Mouse (Mus musculus) neural tube, embryonic 12.5 days (tissue): Measurements from ENCODE around the gene Srbd1. TPM values are rescaled to one million over a fixed set of nuclear protein-coding genes. Genes with fewer than 3 reads are reported as not detected.

Experiments used
- ATAC-seq: fragments of 200-750 bp; cut with Nextera tagmentation; 2 replicates; pipeline ENCODE4 v1.8.0; 2017; ENCODE audit warnings: low read depth, mild to moderate bottlenecking, moderate TSS enrichment, moderate library complexity; ENCODE audit not compliant: low FRiP score
- H3K27ac ChIP-seq: fragments of 300-500 bp; sonication (generic); 2 replicates; pipeline ENCODE4 v1.5.1; 2016
- H3K27me3 ChIP-seq: fragments of 300-500 bp; sonication (generic); replicated peaks from 2 replicates; pipeline ENCODE4 v1.6.1; 2016; ENCODE audit warnings: mild to moderate bottlenecking
- H3K36me3 ChIP-seq: fragments of 300-500 bp; sonication (generic); 2 replicates; pipeline ENCODE4 v1.6.1; 2016; ENCODE audit warnings: mild to moderate bottlenecking
- H3K4me1 ChIP-seq: fragments of 300-500 bp; sonication (generic); 2 replicates; pipeline ENCODE4 v1.6.1; 2016
- H3K4me2 ChIP-seq: fragments of 300-500 bp; sonication (generic); replicated peaks from 2 replicates; pipeline ENCODE4 v1.6.1; 2016; ENCODE audit warnings: mild to moderate bottlenecking
- H3K4me3 ChIP-seq: fragments of 300-500 bp; sonication (generic); 2 replicates; pipeline ENCODE4 v1.5.1; 2016
- H3K9ac ChIP-seq: fragments of 300-500 bp; sonication (generic); 2 replicates; pipeline ENCODE4 v1.6.1; 2016; ENCODE audit warnings: mild to moderate bottlenecking
- H3K9me3 ChIP-seq: fragments of 300-500 bp; sonication (generic); 2 replicates; pipeline ENCODE4 v1.6.1; 2016; ENCODE audit warnings: mild to moderate bottlenecking
- whole genome bisulfite sequencing: fragments of 180-500 bp; shearing (Covaris S2); methylation state at CpG from one replicate; pipeline ENCODE4 v1.1.7; 2016; 5-methylcytosine and 5-hydroxymethylcytosine counted together
- polyA plus RNA-seq: library from polyadenylated mRNA; unstranded; fragments of >200 nt; fragmentation: Nextera tagmentation; extraction: Ambion mirVana; gene quantifications from 2 replicates; pipeline ENCODE4 v1.2.1, GENCODE M21; 2016

Gene Srbd1
- polyA plus RNA-seq, 1 experiment from 2014 or later = 18.3 TPM

GRCm38 (mm10) chr17:86024589-86024988 is 120.4 kb downstream of the Srbd1 start:
- Histone ChIP-seq H3K4me3 (no peak overlapping the region), H3K4me2 (no peak overlapping the region), H3K27me3 (no peaks in the 10 kb centered on the region), H3K9me3 (peaks cover 5% of the 10 kb centered on the region; the same call in 1 of the 2 replicates), H3K4me1 (no peaks in the 10 kb centered on the region), H3K27ac (no peak overlapping the region), H3K36me3 (no peaks in the 10 kb centered on the region), H3K9ac (no peak overlapping the region)
- no peak for ATAC-seq
- 86% methylated on average over 3 of the region's 3 CpGs for WGBS

GRCm38 (mm10) chr17:86022366-86022765 is 122.6 kb downstream of the Srbd1 start:
- no peak for ATAC-seq
- 55% methylated on average over 4 of the region's 4 CpGs for WGBS
- Histone ChIP-seq H3K4me1 (no peaks in the 10 kb centered on the region), H3K4me2 (no peak overlapping the region), H3K27me3 (no peaks in the 10 kb centered on the region), H3K4me3 (no peak overlapping the region), H3K9ac (no peak overlapping the region), H3K9me3 (peaks cover 18% of the 10 kb centered on the region; the same call in 1 of the 2 replicates), H3K27ac (no peak overlapping the region), H3K36me3 (no peaks in the 10 kb centered on the region)

- peaks cover 18% of the 10 kb centered on the region; the same call in 1 of the 2 replicates for H3K9me3 ChIP-seq
- H3K36me3 ChIP-seq = no peaks in the 10 kb centered on the region
- 93% methylated on average over 1 of the region's 1 CpGs for WGBS
- H3K4me3 ChIP-seq = no peak overlapping the region
- no peak overlapping the region for H3K9ac ChIP-seq
- H3K4me1 ChIP-seq = no peaks in the 10 kb centered on the region
- no peak overlapping the region for H3K4me2 ChIP-seq
- H3K27me3 ChIP-seq = no peaks in the 10 kb centered on the region
- no peak overlapping the region for H3K27ac ChIP-seq
- ATAC-seq = no peak
Measured at GRCm38 (mm10) chr17:86021815-86022214, 123.2 kb downstream of the Srbd1 start.

GRCm38 (mm10) chr17:86021231-86021630 is 123.7 kb downstream of the Srbd1 start:
- Histone ChIP-seq H3K4me1 (no peaks in the 10 kb centered on the region), H3K27me3 (no peaks in the 10 kb centered on the region), H3K4me2 (no peak overlapping the region), H3K9ac (no peak overlapping the region), H3K9me3 (peaks cover 18% of the 10 kb centered on the region; the same call in 1 of the 2 replicates), H3K27ac (no peak overlapping the region), H3K36me3 (no peaks in the 10 kb centered on the region), H3K4me3 (no peak overlapping the region)
- no peak for ATAC-seq
- 91% methylated on average over 5 of the region's 5 CpGs for WGBS

- WGBS = 95% methylated on average over 1 of the region's 1 CpGs
- no peaks in the 10 kb centered on the region for H3K36me3 ChIP-seq
- ATAC-seq = no peak
- H3K27me3 ChIP-seq = no peaks in the 10 kb centered on the region
- no peak overlapping the region for H3K4me2 ChIP-seq
- no peaks in the 10 kb centered on the region for H3K4me1 ChIP-seq
- H3K27ac ChIP-seq = no peak overlapping the region
- peaks cover 18% of the 10 kb centered on the region; the same call in 1 of the 2 replicates for H3K9me3 ChIP-seq
- H3K9ac ChIP-seq = no peak overlapping the region
- no peak overlapping the region for H3K4me3 ChIP-seq
Measured at GRCm38 (mm10) chr17:86019793-86020192, 125.2 kb downstream of the Srbd1 start.

- H3K27ac ChIP-seq = no peak overlapping the region
- no peak overlapping the region for H3K4me3 ChIP-seq
- H3K9ac ChIP-seq = no peak overlapping the region
- no peaks in the 10 kb centered on the region for H3K36me3 ChIP-seq
- no peak overlapping the region for H3K4me2 ChIP-seq
- ATAC-seq = no peak
- WGBS = 82% methylated on average over 4 of the region's 4 CpGs
- H3K4me1 ChIP-seq = no peaks in the 10 kb centered on the region
- H3K9me3 ChIP-seq = peaks cover 9% of the 10 kb centered on the region; the same call in 1 of the 2 replicates
- H3K27me3 ChIP-seq = no peaks in the 10 kb centered on the region
Measured at GRCm38 (mm10) chr17:86014246-86014645, 130.7 kb downstream of the Srbd1 start.

GRCm38 (mm10) chr17:86012576-86012975 is 132.4 kb downstream of the Srbd1 start:
- H3K9me3 ChIP-seq = no peaks in the 10 kb centered on the region
- WGBS = 87% methylated on average over 1 of the region's 1 CpGs
- no peak for ATAC-seq

GRCm38 (mm10) chr17:86011849-86012248 is 133.1 kb downstream of the Srbd1 start:
- Histone ChIP-seq H3K4me2 (no peak overlapping the region), H3K9ac (no peak overlapping the region), H3K4me1 (no peaks in the 10 kb centered on the region), H3K27me3 (no peaks in the 10 kb centered on the region), H3K9me3 (no peaks in the 10 kb centered on the region), H3K4me3 (no peak overlapping the region), H3K36me3 (no peaks in the 10 kb centered on the region), H3K27ac (no peak overlapping the region)
- 96% methylated on average over 3 of the region's 3 CpGs for WGBS
- no peak for ATAC-seq

More at GRCm38 (mm10) chr17:86012576-86012975, 132.4 kb downstream of the Srbd1 start:
- Histone ChIP-seq H3K9ac (no peak overlapping the region), H3K36me3 (no peaks in the 10 kb centered on the region), H3K4me1 (no peaks in the 10 kb centered on the region), H3K4me2 (no peak overlapping the region), H3K4me3 (no peak overlapping the region), H3K27me3 (no peaks in the 10 kb centered on the region), H3K27ac (no peak overlapping the region)

GRCm38 (mm10) chr17:86008401-86008800 is 136.6 kb downstream of the Srbd1 start:
- Histone ChIP-seq H3K27ac (no peak overlapping the region), H3K36me3 (no peaks in the 10 kb centered on the region), H3K4me2 (no peak overlapping the region), H3K9ac (no peak overlapping the region), H3K9me3 (no peaks in the 10 kb centered on the region), H3K27me3 (no peaks in the 10 kb centered on the region), H3K4me1 (no peaks in the 10 kb centered on the region), H3K4me3 (no peak overlapping the region)
- no peak for ATAC-seq
- WGBS = 72% methylated on average over 10 of the region's 10 CpGs

GRCm38 (mm10) chr17:86002113-86002512 is 142.9 kb downstream of the Srbd1 start:
- no peak for ATAC-seq
- WGBS = 94% methylated on average over 6 of the region's 6 CpGs
- H3K27me3 ChIP-seq = no peaks in the 10 kb centered on the region
- no peaks in the 10 kb centered on the region for H3K4me1 ChIP-seq
- no peaks in the 10 kb centered on the region for H3K9me3 ChIP-seq
- H3K27ac ChIP-seq = no peak overlapping the region
- peaks cover 4% of the 10 kb centered on the region; the same call in 1 of the 2 replicates for H3K36me3 ChIP-seq
- no peak overlapping the region for H3K9ac ChIP-seq
- no peak overlapping the region for H3K4me2 ChIP-seq
- no peak overlapping the region for H3K4me3 ChIP-seq

- no peaks in the 10 kb centered on the region for H3K4me1 ChIP-seq
- no peaks in the 10 kb centered on the region for H3K27me3 ChIP-seq
- peaks cover 4% of the 10 kb centered on the region; the same call in 1 of the 2 replicates for H3K36me3 ChIP-seq
- H3K4me2 ChIP-seq = no peak overlapping the region
- no peak overlapping the region for H3K27ac ChIP-seq
- no peak overlapping the region for H3K4me3 ChIP-seq
- no peak for ATAC-seq
- no peak overlapping the region for H3K9ac ChIP-seq
- 94% methylated on average over 5 of the region's 5 CpGs for WGBS
- H3K9me3 ChIP-seq = no peaks in the 10 kb centered on the region
Measured at GRCm38 (mm10) chr17:86001667-86002066, 143.3 kb downstream of the Srbd1 start.

- Histone ChIP-seq H3K27me3 (no peaks in the 10 kb centered on the region), H3K9me3 (no peaks in the 10 kb centered on the region), H3K4me1 (no peaks in the 10 kb centered on the region), H3K36me3 (peaks cover 4% of the 10 kb centered on the region; the same call in 1 of the 2 replicates), H3K4me2 (no peak overlapping the region), H3K4me3 (no peak overlapping the region), H3K27ac (no peak overlapping the region), H3K9ac (no peak overlapping the region)
- ATAC-seq = no peak
- 85% methylated on average over 2 of the region's 2 CpGs for WGBS
Measured at GRCm38 (mm10) chr17:85995727-85996126, 149.2 kb downstream of the Srbd1 start.

GRCm38 (mm10) chr17:85995086-85995485 is 149.9 kb downstream of the Srbd1 start:
- no peak overlapping the region for H3K4me3 ChIP-seq
- WGBS = 87% methylated on average over 4 of the region's 4 CpGs
- H3K27ac ChIP-seq = no peak overlapping the region
- no peak overlapping the region for H3K9ac ChIP-seq
- H3K9me3 ChIP-seq = no peaks in the 10 kb centered on the region
- peaks cover 4% of the 10 kb centered on the region; the same call in 1 of the 2 replicates for H3K36me3 ChIP-seq
- H3K4me2 ChIP-seq = no peak overlapping the region
- no peaks in the 10 kb centered on the region for H3K4me1 ChIP-seq
- H3K27me3 ChIP-seq = no peaks in the 10 kb centered on the region
- ATAC-seq = no peak
